Mouse (Mus musculus) limb, embryonic 14.5 days (tissue): ENCODE results near the gene Ankzf1. TPM values are rescaled to one million over a fixed set of nuclear protein-coding genes. Genes with fewer than 3 reads are reported as not detected.

Source experiments
- ATAC-seq: fragments of 200-750 bp; cut with Nextera tagmentation; 2 replicates; pipeline ENCODE4 v1.8.0; 2017; ENCODE audit warnings: low read depth, moderate number of reproducible peaks, moderate TSS enrichment; ENCODE audit not compliant: low FRiP score
- DNase-seq: peaks from one replicate; pipeline ENCODE4 v3.0.0-alpha.2; 2015; ENCODE audit warnings: low spot score
- H3K27ac ChIP-seq: fragments of 300-500 bp; sonication (generic); replicated peaks from 2 replicates; pipeline ENCODE4 v1.5.1; 2014; ENCODE audit warnings: low read depth, mild to moderate bottlenecking, low read length, moderate library complexity, mixed read lengths
- H3K27me3 ChIP-seq: fragments of 300-500 bp; sonication (generic); 2 replicates; pipeline ENCODE4 v1.6.1; 2014; ENCODE audit warnings: low read length, mixed read lengths; ENCODE audit not compliant: control insufficient read depth, insufficient read depth
- H3K36me3 ChIP-seq: fragments of 300-500 bp; sonication (generic); 2 replicates; pipeline ENCODE4 v1.6.1; 2014; ENCODE audit warnings: mild to moderate bottlenecking, low read length, moderate library complexity, mixed read lengths; ENCODE audit not compliant: control insufficient read depth, insufficient read depth
- H3K4me1 ChIP-seq: fragments of 300-500 bp; sonication (generic); 2 replicates; pipeline ENCODE4 v1.6.1; 2014; ENCODE audit warnings: antibody characterized with exemption, low read length, mixed read lengths; ENCODE audit not compliant: control insufficient read depth, insufficient read depth
- H3K4me2 ChIP-seq: fragments of 300-500 bp; sonication (generic); replicated peaks from 2 replicates; pipeline ENCODE4 v1.6.1; 2014; ENCODE audit warnings: low read depth, mild to moderate bottlenecking, low read length, moderate library complexity; ENCODE audit not compliant: severe bottlenecking
- H3K4me3 ChIP-seq: fragments of 300-500 bp; sonication (generic); replicated peaks from 2 replicates; pipeline ENCODE4 v1.5.1; 2014; ENCODE audit warnings: low read length
- H3K9ac ChIP-seq: fragments of 300-500 bp; sonication (generic); 2 replicates; pipeline ENCODE4 v1.6.1; 2014; ENCODE audit warnings: mild to moderate bottlenecking, low read depth, low read length, moderate library complexity; ENCODE audit not compliant: severe bottlenecking
- H3K9me3 ChIP-seq: fragments of 300-500 bp; sonication (generic); 2 replicates; pipeline ENCODE4 v1.6.1; 2016; ENCODE audit warnings: low read length; ENCODE audit not compliant: control insufficient read depth
- POLR2A ChIP-seq: fragments of 200-500 bp; IDR thresholded peaks from 2 replicates; pipeline ENCODE4 v1.8.0; 2012; ENCODE audit warnings: inconsistent platforms, mild to moderate bottlenecking, moderate library complexity, borderline replicate concordance; ENCODE audit not compliant: insufficient read depth, insufficient read length; ENCODE audit errors: extremely low read depth
- WGBS: fragments of 180-500 bp; shearing (Covaris S2); extraction: QIAGEN DNeasy Blood & Tissue Kit; methylation state at CpG from one replicate; pipeline ENCODE4 v1.1.7; 2014; 5-methylcytosine and 5-hydroxymethylcytosine counted together
- polyA plus RNA-seq, 2 experiments: library from polyadenylated mRNA; depleted of rRNA in 1 of 2; stranded (reverse) in 1 of 2; unstranded in 1 of 2; fragments of >200 nt; fragmentation: Nextera tagmentation in 1 of 2; extraction: Ambion mirVana in 1 of 2; gene quantifications; 2 replicates each; pipeline versions ENCODE4 v1.2.1 to v1.2.3; 2012 to 2014

The Ankzf1 gene
- polyA plus RNA-seq, 2 experiments, result 19.2 to 34.1 TPM

DNA sequence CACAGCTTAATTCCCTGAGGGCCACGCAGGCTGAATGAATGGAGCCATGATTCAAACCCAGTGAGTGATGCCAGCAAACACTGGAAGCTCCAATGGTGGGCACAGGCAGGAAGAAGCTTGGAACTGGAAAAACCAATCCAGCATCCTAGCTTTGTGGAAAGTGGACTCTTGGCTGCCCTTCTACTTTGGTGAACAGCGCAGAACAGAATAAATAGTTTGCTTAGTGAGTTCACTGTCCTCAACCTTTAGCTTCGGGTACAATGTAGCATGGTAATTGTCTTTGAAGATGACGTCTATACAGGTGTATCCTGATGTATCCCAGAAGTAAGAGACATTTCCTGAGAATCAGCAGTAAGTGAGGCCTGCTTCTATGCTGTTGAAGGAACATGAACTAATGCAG is 43.2 kb upstream of the Ankzf1 start:
- H3K36me3 ChIP-seq, result peaks cover 51% of the 10 kb centered on the region
- no peak overlapping the region for H3K9ac ChIP-seq
- ATAC-seq (no peak), DNase-seq (no peak)
- no peak for TF ChIP-seq POLR2A
- 93% methylated on average over 4 of the region's 4 CpGs for WGBS
- no peak overlapping the region for H3K4me2 ChIP-seq
- H3K4me3 ChIP-seq, result no peak overlapping the region
- no peak overlapping the region for H3K27ac ChIP-seq
- H3K9me3 ChIP-seq, result no peaks in the 10 kb centered on the region
- peaks cover 4% of the 10 kb centered on the region; the same call in 1 of the 2 replicates for H3K4me1 ChIP-seq
- H3K27me3 ChIP-seq, result no peaks in the 10 kb centered on the region

DNA sequence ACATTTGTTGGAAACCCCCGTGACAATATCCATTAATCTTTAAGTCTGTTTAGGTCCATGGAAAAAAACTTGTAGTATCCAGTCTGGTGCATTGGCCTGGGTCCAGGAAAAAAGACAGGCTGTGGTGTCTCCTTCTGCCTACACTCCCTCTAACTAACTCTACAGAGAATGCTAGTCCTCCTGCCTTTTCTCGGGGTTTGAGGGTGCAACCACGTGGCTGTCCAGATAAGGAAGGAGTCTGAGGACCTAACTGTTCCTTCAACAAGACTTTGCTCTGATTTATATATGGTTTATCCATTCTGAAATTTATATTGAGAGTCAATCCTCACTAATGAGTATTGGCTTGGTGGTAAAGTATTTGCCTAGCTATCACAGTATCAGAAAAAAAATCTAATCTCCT is 36.1 kb upstream of the Ankzf1 start:
- DNase-seq (no peak), ATAC-seq (no peak)
- Histone ChIP-seq H3K4me3 (no peak overlapping the region), H3K4me1 (no peaks in the 10 kb centered on the region), H3K9me3 (no peaks in the 10 kb centered on the region), H3K27ac (no peak overlapping the region), H3K9ac (no peak overlapping the region), H3K27me3 (no peaks in the 10 kb centered on the region), H3K36me3 (no peaks in the 10 kb centered on the region), H3K4me2 (no peak overlapping the region)
- no peak for TF ChIP-seq POLR2A
- 74% methylated on average over 3 of the region's 3 CpGs for WGBS

DNA sequence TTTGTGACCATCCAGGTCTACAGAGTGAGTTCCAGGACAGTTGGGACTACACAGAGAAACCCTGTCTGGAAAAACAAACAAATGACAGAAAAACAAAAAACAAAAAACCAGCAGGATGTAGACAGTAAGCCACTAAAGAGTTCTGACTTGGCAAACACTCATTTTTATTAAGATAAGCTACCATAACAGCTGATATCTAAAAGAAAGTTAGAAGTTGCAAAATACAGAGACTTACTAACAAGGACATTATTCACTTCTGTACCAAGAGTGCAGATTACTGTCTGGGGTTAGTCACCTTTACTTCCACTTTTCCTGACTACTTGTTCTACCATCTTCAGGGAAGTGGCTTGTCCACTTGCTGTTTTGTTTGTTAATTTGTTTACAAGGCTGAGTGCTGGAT is 33.0 kb upstream of the Ankzf1 start:
- no peak overlapping the region for H3K27ac ChIP-seq
- TF ChIP-seq POLR2A, result no peak
- H3K9me3 ChIP-seq, result no peaks in the 10 kb centered on the region
- H3K4me1 ChIP-seq, result no peaks in the 10 kb centered on the region
- H3K9ac ChIP-seq, result no peak overlapping the region
- ATAC-seq (no peak), DNase-seq (no peak)
- no peak overlapping the region for H3K4me2 ChIP-seq
- no peaks in the 10 kb centered on the region for H3K27me3 ChIP-seq
- H3K4me3 ChIP-seq, result no peak overlapping the region
- H3K36me3 ChIP-seq, result no peaks in the 10 kb centered on the region

DNA sequence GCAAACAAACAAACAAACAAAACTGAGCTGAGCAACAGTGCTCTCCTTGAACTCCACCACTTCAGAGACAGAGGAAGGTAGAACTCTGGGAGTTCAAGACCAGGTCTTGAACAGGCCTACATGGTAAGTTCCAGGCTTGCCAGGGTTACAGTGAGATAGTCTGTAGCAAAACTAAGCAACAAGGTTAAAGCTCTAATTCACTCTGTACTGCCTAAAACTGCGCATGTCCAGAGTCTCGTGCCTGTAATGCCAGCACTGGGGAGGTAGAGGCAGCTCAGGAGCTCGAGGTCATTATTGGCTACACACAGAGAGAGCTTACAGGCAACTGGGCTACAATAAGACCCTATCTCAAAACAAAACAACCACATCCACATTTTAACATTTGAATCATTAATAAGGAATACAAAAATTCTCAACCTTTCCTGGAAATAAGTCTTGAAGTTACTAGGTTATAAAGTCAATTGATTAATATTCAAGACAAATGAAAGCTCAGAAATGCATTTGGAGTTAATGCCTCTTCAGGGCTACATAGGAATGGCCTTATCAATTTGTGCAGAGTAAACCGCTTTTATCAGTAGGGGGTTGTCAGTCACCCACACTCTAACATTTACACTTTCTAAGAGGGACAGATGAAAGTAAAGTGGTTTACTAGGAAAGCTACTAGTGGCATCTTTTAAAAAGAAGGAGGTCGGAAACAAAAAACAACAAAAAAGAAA is 32.3 kb upstream of the Ankzf1 start:
- no peak overlapping the region for H3K27ac ChIP-seq
- 72% methylated on average over 5 of the region's 5 CpGs for WGBS
- no peak for TF ChIP-seq POLR2A
- DNase-seq, result no peak
- no peaks in the 10 kb centered on the region for H3K27me3 ChIP-seq
- H3K36me3 ChIP-seq, result no peaks in the 10 kb centered on the region
- H3K9me3 ChIP-seq, result no peaks in the 10 kb centered on the region
- H3K4me1 ChIP-seq, result no peaks in the 10 kb centered on the region
- no peak overlapping the region for H3K4me2 ChIP-seq
- no peak overlapping the region for H3K4me3 ChIP-seq
- H3K9ac ChIP-seq, result no peak overlapping the region
- no peak for ATAC-seq

- TF ChIP-seq POLR2A, result no peak
- H3K4me2 ChIP-seq, result no peak overlapping the region
- WGBS, result 77% methylated on average over 4 of the region's 4 CpGs
- no peak overlapping the region for H3K9ac ChIP-seq
- no peak overlapping the region for H3K27ac ChIP-seq
- no peaks in the 10 kb centered on the region for H3K9me3 ChIP-seq
- H3K4me3 ChIP-seq, result no peak overlapping the region
- no peaks in the 10 kb centered on the region for H3K36me3 ChIP-seq
- no peaks in the 10 kb centered on the region for H3K27me3 ChIP-seq
- ATAC-seq (no peak), DNase-seq (no peak)
- no peaks in the 10 kb centered on the region for H3K4me1 ChIP-seq
Observed at GRCm38 (mm10) chr1:75160256-75160617, 31.7 kb upstream of the Ankzf1 start.
